Mouse (Mus musculus): ENCODE results near the gene Gm17571. TPM values are rescaled to one million over a fixed set of nuclear protein-coding genes. Genes with fewer than 3 reads are reported as not detected.

Gene Gm17571
- polyA plus RNA-seq, 1 experiment from 2014 or later, result not detected

DNA sequence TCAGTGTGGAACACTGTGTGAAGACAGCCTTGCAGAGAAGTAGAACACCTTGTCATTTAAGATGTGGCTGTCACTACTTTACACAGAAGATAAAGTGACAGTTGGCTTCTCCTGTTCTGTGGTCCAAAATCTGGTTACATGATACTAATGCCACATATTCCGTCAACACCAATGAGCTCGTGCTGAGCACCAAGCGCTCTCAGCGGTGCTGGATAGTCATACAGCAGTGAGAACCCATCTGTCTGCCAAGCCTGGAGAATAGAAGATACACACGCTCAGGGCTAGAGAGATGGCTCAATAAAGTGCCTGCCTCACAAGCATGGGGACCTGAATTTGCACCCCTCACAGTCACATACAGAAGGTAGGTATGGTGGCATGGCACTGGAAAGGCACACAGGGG, 28.4 kb upstream of the Gm17571 start:
- Histone ChIP-seq H3K27ac (no peak overlapping the region), H3K4me1 (replicated peaks) (peaks cover 15% of the 10 kb centered on the region), H3K27me3 (no peaks in the 10 kb centered on the region), H3K4me2 (no peak overlapping the region), H3K36me3 (no peaks in the 10 kb centered on the region), H3K9me3 (no peaks in the 10 kb centered on the region), H3K4me3 (replicated peaks) (no peak overlapping the region), H3K9ac (replicated peaks) (no peak overlapping the region)
- 95% methylated on average over 5 of the region's 5 CpGs for WGBS
- no peak for ATAC-seq (ENCODE audit: insufficient number of reproducible peaks, insufficient read depth, low FRiP score, low TSS enrichment, low read depth)

DNA sequence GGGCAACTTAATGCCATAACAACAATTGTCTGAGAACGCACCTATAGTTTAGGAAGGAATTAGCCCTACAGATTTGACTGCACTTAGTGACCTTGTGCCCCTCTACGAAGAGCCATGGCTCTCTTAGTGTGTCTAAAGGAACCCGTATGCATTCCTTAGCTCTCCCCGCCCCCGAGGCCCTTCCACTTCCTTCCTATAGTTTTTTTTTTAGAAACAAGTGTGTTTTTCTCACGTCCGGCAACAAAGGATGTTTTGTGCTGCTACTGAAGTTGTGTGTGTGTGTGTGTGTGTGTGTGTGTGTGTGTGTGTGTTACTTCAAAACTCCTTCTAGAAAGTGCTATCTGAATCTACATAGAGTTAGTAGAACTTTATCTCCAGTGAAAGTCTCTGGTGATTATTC, 23.5 kb upstream of the Gm17571 start:
- H3K9ac ChIP-seq (replicated peaks), result no peak overlapping the region
- no peak overlapping the region for H3K4me2 ChIP-seq
- 45% methylated on average over 7 of the region's 7 CpGs for WGBS
- no peak overlapping the region for H3K27ac ChIP-seq
- H3K4me3 ChIP-seq (replicated peaks), result no peak overlapping the region
- H3K27me3 ChIP-seq, result no peaks in the 10 kb centered on the region
- peaks cover 31% of the 10 kb centered on the region for H3K4me1 ChIP-seq (replicated peaks)
- no peaks in the 10 kb centered on the region for H3K36me3 ChIP-seq
- ATAC-seq (ENCODE audit: insufficient number of reproducible peaks, insufficient read depth, low FRiP score, low TSS enrichment, low read depth), result no peak
- H3K9me3 ChIP-seq, result no peaks in the 10 kb centered on the region

DNA sequence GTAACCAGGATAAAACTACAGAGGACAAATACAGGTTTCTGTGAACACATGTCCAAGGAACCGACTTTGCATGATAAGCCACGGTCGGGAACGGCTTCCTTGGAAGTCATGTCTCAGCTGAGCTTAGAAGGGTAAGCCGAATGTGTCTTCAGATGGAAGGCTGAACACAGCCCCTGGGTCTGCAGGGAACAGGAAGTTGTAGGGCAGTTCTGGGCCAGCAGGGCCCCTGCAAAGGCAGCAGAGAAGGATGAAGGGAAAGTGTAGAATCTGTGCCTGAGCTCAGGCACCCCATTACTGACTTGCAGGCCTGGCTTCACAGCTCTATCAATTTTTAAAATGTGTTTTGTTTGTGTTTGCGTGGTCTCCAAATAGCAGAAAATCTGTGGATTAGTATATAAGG, 22.2 kb upstream of the Gm17571 start:
- no peak overlapping the region for H3K9ac ChIP-seq (replicated peaks)
- no peaks in the 10 kb centered on the region for H3K36me3 ChIP-seq
- no peak overlapping the region for H3K4me2 ChIP-seq
- ATAC-seq (ENCODE audit: insufficient number of reproducible peaks, insufficient read depth, low FRiP score, low TSS enrichment, low read depth), result no peak
- no peaks in the 10 kb centered on the region for H3K27me3 ChIP-seq
- H3K9me3 ChIP-seq, result no peaks in the 10 kb centered on the region
- H3K4me1 ChIP-seq (replicated peaks), result peaks cover 31% of the 10 kb centered on the region
- peak overlapping the region; percentile 62 for H3K27ac ChIP-seq
- 83% methylated on average over 6 of the region's 6 CpGs for WGBS
- no peak overlapping the region for H3K4me3 ChIP-seq (replicated peaks)

DNA sequence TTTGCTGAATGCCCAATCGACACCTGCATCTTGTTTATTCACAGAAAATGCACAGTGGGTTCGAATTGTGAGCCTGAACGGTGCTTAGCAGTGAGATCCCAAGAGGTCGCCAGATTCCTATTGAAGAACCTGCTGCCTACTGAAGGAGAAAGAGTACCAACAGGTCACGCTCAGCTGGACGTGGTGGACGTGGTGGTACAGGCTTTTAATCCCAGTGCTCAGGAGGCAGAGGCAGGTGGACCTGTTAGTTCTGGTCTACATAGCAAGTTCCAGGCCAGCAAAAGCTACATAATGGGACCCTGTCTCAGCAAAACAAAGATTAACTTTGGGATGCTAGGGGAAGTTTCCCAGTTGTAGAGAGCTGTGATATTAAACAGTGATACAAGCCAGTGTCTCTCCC, 21.2 kb upstream of the Gm17571 start:
- peaks cover 31% of the 10 kb centered on the region for H3K4me1 ChIP-seq (replicated peaks)
- H3K9me3 ChIP-seq, result no peaks in the 10 kb centered on the region
- H3K36me3 ChIP-seq, result no peaks in the 10 kb centered on the region
- no peak overlapping the region for H3K4me2 ChIP-seq
- 87% methylated on average over 7 of the region's 7 CpGs for WGBS
- no peak overlapping the region for H3K27ac ChIP-seq
- no peak for ATAC-seq (ENCODE audit: insufficient number of reproducible peaks, insufficient read depth, low FRiP score, low TSS enrichment, low read depth)
- H3K9ac ChIP-seq (replicated peaks), result no peak overlapping the region
- no peaks in the 10 kb centered on the region for H3K27me3 ChIP-seq
- no peak overlapping the region for H3K4me3 ChIP-seq (replicated peaks)

DNA sequence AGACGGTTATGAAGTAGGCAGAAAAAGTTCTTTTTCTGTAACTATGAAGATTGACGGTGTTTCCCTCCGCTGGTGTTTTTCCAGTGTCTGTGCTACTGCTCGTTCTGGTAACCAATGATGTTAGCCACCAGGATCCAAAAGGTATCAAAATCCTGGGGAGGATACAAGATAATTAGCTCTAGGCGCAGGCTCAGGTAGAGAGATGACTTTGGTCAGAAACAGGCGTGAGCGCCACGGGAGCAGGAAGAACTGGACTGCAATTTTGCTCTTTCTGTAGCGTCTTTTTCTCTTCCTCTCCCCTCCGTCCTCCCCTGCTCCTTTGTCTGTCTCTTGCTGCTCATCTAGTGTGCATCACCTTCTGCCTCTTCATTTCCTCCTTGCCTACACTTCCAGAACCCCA, 20.3 kb upstream of the Gm17571 start:
- ATAC-seq (ENCODE audit: insufficient number of reproducible peaks, insufficient read depth, low FRiP score, low TSS enrichment, low read depth), result no peak
- H3K27me3 ChIP-seq, result no peaks in the 10 kb centered on the region
- 89% methylated on average over 10 of the region's 10 CpGs for WGBS
- no peaks in the 10 kb centered on the region for H3K36me3 ChIP-seq
- H3K27ac ChIP-seq, result no peak overlapping the region
- no peak overlapping the region for H3K9ac ChIP-seq (replicated peaks)
- peaks cover 31% of the 10 kb centered on the region for H3K4me1 ChIP-seq (replicated peaks)
- H3K4me3 ChIP-seq (replicated peaks), result no peak overlapping the region
- H3K9me3 ChIP-seq, result no peaks in the 10 kb centered on the region
- no peak overlapping the region for H3K4me2 ChIP-seq

DNA sequence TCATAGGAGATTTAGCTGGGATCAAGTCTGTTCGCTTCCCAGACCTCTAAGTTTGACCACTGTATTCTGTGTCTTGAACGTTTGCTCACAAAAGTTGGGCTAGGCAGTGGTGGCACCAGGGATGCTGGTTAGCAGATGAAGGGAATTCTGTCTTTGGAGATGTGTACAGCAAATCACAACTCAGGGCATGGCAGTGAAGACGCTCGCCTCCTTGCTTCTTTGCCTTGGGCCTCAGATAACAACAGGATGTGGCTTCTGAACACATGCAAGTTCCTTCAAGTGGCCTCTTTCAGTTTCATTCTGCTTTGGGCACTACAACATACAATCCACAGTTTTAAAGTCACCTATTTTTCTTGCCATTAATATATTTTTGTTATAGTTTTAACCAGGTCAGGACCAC, 19.8 kb upstream of the Gm17571 start:
- H3K4me2 ChIP-seq, result no peak overlapping the region
- 88% methylated on average over 4 of the region's 4 CpGs for WGBS
- peaks cover 31% of the 10 kb centered on the region for H3K4me1 ChIP-seq (replicated peaks)
- H3K9me3 ChIP-seq, result no peaks in the 10 kb centered on the region
- ATAC-seq (ENCODE audit: insufficient number of reproducible peaks, insufficient read depth, low FRiP score, low TSS enrichment, low read depth), result no peak
- no peak overlapping the region for H3K9ac ChIP-seq (replicated peaks)
- H3K36me3 ChIP-seq, result no peaks in the 10 kb centered on the region
- no peak overlapping the region for H3K4me3 ChIP-seq (replicated peaks)
- H3K27me3 ChIP-seq, result no peaks in the 10 kb centered on the region
- H3K27ac ChIP-seq, result no peak overlapping the region

DNA sequence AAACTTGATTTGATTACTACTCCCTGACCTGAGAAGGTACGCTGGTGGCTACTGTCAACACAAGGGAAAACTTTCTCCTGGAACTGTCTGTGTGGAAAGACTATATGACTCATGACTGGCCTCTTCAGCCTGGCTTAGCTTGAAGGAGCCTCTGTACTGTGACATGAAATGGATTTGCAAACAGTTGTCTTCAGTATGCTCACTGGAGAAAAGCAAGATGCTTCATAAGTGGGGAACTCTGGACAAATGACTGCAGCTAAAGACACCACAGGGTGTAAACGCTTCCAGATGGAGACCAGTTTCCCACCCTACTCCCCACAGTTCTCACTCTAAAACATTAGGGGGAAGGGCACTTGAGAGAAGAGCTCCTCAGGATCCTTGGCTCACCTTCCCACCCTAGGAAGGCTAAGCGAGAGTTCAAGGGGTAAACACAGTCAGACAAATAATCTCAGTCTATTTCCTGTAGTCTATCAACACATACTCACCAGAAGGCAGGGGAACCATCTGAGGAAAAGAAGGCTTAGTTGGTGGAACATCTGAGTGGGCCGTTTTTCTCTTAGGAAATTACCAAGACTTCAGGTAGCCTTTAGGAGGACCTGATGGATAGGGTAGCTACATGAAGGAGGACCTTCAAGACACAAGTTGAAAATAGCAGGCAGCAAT, 18.9 kb upstream of the Gm17571 start:
- no peak overlapping the region for H3K9ac ChIP-seq (replicated peaks)
- no peaks in the 10 kb centered on the region for H3K9me3 ChIP-seq
- H3K36me3 ChIP-seq, result no peaks in the 10 kb centered on the region
- H3K27me3 ChIP-seq, result no peaks in the 10 kb centered on the region
- H3K27ac ChIP-seq, result no peak overlapping the region
- H3K4me2 ChIP-seq, result no peak overlapping the region
- no peak overlapping the region for H3K4me3 ChIP-seq (replicated peaks)
- 68% methylated on average over 4 of the region's 4 CpGs for WGBS
- peaks cover 36% of the 10 kb centered on the region for H3K4me1 ChIP-seq (replicated peaks)
- ATAC-seq (ENCODE audit: insufficient number of reproducible peaks, insufficient read depth, low FRiP score, low TSS enrichment, low read depth), result no peak

DNA sequence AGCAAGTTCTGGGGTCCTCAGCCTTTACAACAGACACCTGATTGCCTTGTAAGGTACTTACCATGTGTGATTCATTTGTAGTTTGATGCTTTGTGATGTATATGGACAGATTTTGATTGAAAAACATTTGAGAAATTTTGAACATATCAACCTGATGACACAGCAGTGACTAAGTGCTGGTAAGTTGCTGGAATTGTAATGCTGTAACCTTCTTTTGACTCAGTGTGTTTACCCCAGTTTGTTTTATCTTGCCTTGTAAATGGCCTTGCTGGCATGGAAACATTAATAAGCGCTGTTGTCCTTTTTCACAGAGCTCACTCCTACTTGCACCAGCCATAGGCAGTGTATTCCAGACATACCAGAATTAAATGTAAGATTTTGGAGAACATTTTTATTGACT, 14.4 kb upstream of the Gm17571 start:
- Histone ChIP-seq H3K27ac (no peak overlapping the region), H3K4me1 (replicated peaks) (peaks cover 32% of the 10 kb centered on the region), H3K9ac (replicated peaks) (no peak overlapping the region), H3K27me3 (no peaks in the 10 kb centered on the region), H3K4me2 (no peak overlapping the region), H3K36me3 (no peaks in the 10 kb centered on the region), H3K4me3 (replicated peaks) (no peak overlapping the region), H3K9me3 (no peaks in the 10 kb centered on the region)
- WGBS, result 84% methylated on average over 1 of the region's 1 CpGs
- no peak for ATAC-seq (ENCODE audit: insufficient number of reproducible peaks, insufficient read depth, low FRiP score, low TSS enrichment, low read depth)

DNA sequence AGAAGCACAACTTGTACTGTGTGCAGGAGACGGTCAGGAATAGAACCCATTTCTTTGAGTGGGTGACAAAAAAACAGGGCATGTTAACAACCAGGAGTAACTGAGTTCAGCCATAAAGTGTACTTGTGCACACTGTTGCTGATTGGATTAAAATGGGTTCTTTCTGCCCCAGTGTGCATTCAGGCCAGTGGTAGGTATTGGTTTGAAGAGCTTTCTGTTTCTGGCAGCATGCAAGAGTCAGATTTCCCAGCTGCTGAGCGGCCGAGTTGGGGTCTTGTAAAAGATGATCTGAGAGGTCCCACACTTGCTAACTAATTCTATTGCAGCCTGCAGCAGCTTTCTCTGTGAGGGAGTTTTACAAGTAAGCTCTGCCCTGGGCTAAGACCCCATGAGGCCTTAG, 13.5 kb upstream of the Gm17571 start:
- whole genome bisulfite sequencing, result 33% methylated on average over 3 of the region's 3 CpGs

DNA sequence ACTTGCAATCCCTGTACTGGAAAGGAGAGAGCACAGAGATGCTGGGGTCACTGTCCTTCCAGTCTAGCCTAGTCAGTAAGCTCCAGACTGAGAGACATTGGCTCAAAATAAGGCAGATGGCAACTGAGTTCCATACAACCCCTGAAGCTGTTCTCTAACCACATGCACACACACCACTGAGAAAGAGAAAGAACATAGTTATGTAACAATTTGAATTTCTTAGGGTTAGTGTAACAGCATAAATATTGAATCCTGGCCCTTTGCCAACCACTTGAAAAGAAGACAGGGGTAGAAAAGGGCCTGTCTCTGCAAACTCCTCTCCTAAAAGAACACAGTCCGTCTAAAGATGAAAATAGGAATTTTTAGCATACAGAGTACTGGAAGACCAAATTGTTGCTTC, 12.8 kb upstream of the Gm17571 start:
- ATAC-seq (ENCODE audit: insufficient number of reproducible peaks, insufficient read depth, low FRiP score, low TSS enrichment, low read depth), result no peak
- H3K27ac ChIP-seq, result peak overlapping the region; percentile 20; the same call in 1 of the 2 replicates
- H3K4me3 ChIP-seq (replicated peaks), result no peak overlapping the region

More for the DNA sequence above, 13.5 kb upstream of the Gm17571 start:
- no peak overlapping the region for H3K9ac ChIP-seq (replicated peaks)
- peak overlapping the region; percentile 20 for H3K27ac ChIP-seq
- H3K9me3 ChIP-seq, result no peaks in the 10 kb centered on the region
- H3K4me1 ChIP-seq (replicated peaks), result peaks cover 27% of the 10 kb centered on the region
- H3K4me3 ChIP-seq (replicated peaks), result no peak overlapping the region
- H3K27me3 ChIP-seq, result no peaks in the 10 kb centered on the region
- ATAC-seq (ENCODE audit: insufficient number of reproducible peaks, insufficient read depth, low FRiP score, low TSS enrichment, low read depth), result peak; percentile 73; the same call in 1 of the 2 replicates
- H3K4me2 ChIP-seq, result no peak overlapping the region
- no peaks in the 10 kb centered on the region for H3K36me3 ChIP-seq

DNA sequence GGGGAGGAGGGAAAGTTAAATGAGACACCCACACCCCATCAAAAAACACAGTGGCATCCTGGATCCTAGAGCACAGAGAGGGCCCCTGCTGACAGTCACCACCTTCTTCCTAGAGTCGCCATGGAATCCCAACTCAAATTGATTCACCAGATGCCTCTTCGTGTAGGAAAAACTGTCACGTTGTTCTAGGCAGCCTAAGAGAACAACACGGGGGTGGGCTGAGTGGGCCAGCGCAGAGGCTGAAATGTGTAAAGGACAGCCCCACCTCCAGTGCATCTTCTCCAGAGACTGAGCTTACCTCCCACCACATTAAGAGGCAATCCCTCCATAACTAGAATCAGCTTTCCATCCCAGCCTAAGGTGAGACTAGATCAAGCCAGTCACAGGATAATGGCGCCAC, 11.2 kb upstream of the Gm17571 start:
- H3K4me3 ChIP-seq (replicated peaks), result no peak overlapping the region
- no peak overlapping the region for H3K27ac ChIP-seq
- ATAC-seq (ENCODE audit: insufficient number of reproducible peaks, insufficient read depth, low FRiP score, low TSS enrichment, low read depth), result no peak
- no peak overlapping the region for H3K9ac ChIP-seq (replicated peaks)
- H3K4me1 ChIP-seq (replicated peaks), result peaks cover 33% of the 10 kb centered on the region
- no peaks in the 10 kb centered on the region for H3K27me3 ChIP-seq
- no peak overlapping the region for H3K4me2 ChIP-seq
- no peaks in the 10 kb centered on the region for H3K9me3 ChIP-seq
- H3K36me3 ChIP-seq, result no peaks in the 10 kb centered on the region
- WGBS, result 79% methylated on average over 6 of the region's 6 CpGs

More for the DNA sequence above, 12.8 kb upstream of the Gm17571 start:
- H3K9me3 ChIP-seq, result no peaks in the 10 kb centered on the region
- no peaks in the 10 kb centered on the region for H3K36me3 ChIP-seq
- H3K9ac ChIP-seq (replicated peaks), result no peak overlapping the region
- H3K4me1 ChIP-seq (replicated peaks), result peaks cover 33% of the 10 kb centered on the region
- H3K27me3 ChIP-seq, result no peaks in the 10 kb centered on the region
- WGBS, result 88% methylated on average over 1 of the region's 1 CpGs
- no peak overlapping the region for H3K4me2 ChIP-seq

DNA sequence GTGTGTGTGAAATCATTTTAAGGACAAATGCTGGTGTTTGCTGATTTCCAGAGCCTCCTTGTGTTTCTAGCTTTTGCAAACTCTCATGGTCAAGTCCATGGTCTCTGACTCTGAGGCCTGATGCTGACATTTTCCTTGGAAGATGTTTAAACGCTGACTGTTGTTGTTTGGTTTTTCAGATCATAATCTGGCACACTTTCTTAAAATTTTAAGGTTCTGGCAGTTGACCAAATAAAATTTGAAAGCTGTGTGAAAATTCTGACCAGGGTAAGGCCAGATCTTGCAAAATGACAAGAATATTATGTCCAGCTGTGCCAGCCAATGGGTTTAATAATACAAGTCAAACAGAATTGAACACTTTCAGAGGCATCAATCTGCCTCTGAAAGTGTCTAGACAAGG, 8.7 kb upstream of the Gm17571 start:
- WGBS, result 82% methylated on average over 1 of the region's 1 CpGs
- Histone ChIP-seq H3K9ac (replicated peaks) (no peak overlapping the region), H3K4me2 (peak overlapping the region; percentile 4; the same call in 1 of the 2 replicates), H3K9me3 (no peaks in the 10 kb centered on the region), H3K27me3 (no peaks in the 10 kb centered on the region), H3K4me1 (replicated peaks) (peaks cover 25% of the 10 kb centered on the region), H3K4me3 (replicated peaks) (no peak overlapping the region), H3K27ac (peak overlapping the region; percentile 68), H3K36me3 (no peaks in the 10 kb centered on the region)
- ATAC-seq (ENCODE audit: insufficient number of reproducible peaks, insufficient read depth, low FRiP score, low TSS enrichment, low read depth), result no peak

All from limb, embryonic 12.5 days (tissue).